Mouse (Mus musculus) midbrain, embryonic 13.5 days (tissue): ENCODE data around the gene Rrp36. TPM values are rescaled to one million over a fixed set of nuclear protein-coding genes. Genes with fewer than 3 reads are reported as not detected.
A peak's percentile ranks its signal among the peaks of the same experiment; 100 is the strongest.

Source experiments
- ATAC-seq: fragments of 200-750 bp; cut with Nextera tagmentation; 2 replicates; pipeline ENCODE4 v1.8.0; 2017; ENCODE audit warnings: mild to moderate bottlenecking, moderate TSS enrichment, moderate library complexity
- H3K27ac ChIP-seq: fragments of 300-500 bp; sonication (generic); 2 replicates; pipeline ENCODE4 v1.5.1; 2015; ENCODE audit warnings: inconsistent platforms, mild to moderate bottlenecking, moderate library complexity
- H3K27me3 ChIP-seq: fragments of 300-500 bp; sonication (generic); 2 replicates; pipeline ENCODE4 v1.6.1; 2015; ENCODE audit warnings: mild to moderate bottlenecking, inconsistent platforms
- H3K36me3 ChIP-seq: fragments of 300-500 bp; sonication (generic); 2 replicates; pipeline ENCODE4 v1.6.1; 2015; ENCODE audit warnings: mild to moderate bottlenecking, inconsistent platforms
- H3K4me1 ChIP-seq: fragments of 300-500 bp; sonication (generic); replicated peaks from 2 replicates; pipeline ENCODE4 v1.6.1; 2015; ENCODE audit warnings: inconsistent platforms
- H3K4me2 ChIP-seq: fragments of 300-500 bp; sonication (generic); replicated peaks from 2 replicates; pipeline ENCODE4 v1.6.1; 2015; ENCODE audit warnings: moderate library complexity, mild to moderate bottlenecking, inconsistent platforms
- H3K4me3 ChIP-seq: fragments of 300-500 bp; sonication (generic); replicated peaks from 2 replicates; pipeline ENCODE4 v1.5.1; 2015; ENCODE audit warnings: mild to moderate bottlenecking, inconsistent platforms
- H3K9ac ChIP-seq: fragments of 300-500 bp; sonication (generic); replicated peaks from 2 replicates; pipeline ENCODE4 v1.6.1; 2015; ENCODE audit warnings: mild to moderate bottlenecking, inconsistent platforms
- H3K9me3 ChIP-seq: fragments of 300-500 bp; sonication (generic); 2 replicates; pipeline ENCODE4 v1.6.1; 2016; ENCODE audit warnings: mild to moderate bottlenecking, inconsistent platforms
- WGBS: fragments of 180-500 bp; shearing (Covaris S2); methylation state at CpG from one replicate; pipeline ENCODE4 v1.1.7; 2015; 5-methylcytosine and 5-hydroxymethylcytosine counted together
- polyA plus RNA-seq: library from polyadenylated mRNA; unstranded; fragments of >200 nt; fragmentation: Nextera tagmentation; extraction: Ambion mirVana; gene quantifications from 2 replicates; pipeline ENCODE4 v1.2.1, GENCODE M21; 2015

Gene Rrp36
- polyA plus RNA-seq, 1 experiment from 2014 or later: 48.1 TPM

DNA sequence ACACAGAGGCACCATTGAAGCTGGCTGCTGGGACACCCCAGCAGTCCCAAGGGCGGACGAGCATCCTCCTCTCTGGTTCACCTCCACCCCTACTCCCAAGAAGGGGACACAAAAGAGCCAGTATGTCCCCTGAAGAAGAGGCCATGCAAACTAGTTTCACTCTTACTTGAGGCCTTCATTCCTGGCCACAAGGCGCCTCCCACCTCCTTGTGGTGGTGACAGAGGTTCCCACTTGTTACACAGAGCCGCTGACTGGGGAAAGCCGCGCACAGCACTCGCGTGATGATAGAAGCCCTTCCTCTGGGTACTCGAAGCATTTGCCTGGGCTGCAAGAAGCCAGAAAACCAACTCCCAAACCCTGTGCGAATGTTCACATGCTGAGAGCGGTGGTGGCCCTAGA, 51.9 kb downstream of the Rrp36 start:
- H3K27me3 ChIP-seq: no peaks in the 10 kb centered on the region
- no peaks in the 10 kb centered on the region for H3K36me3 ChIP-seq
- no peaks in the 10 kb centered on the region for H3K9me3 ChIP-seq
- no peak overlapping the region for H3K9ac ChIP-seq
- H3K4me3 ChIP-seq: no peak overlapping the region
- ATAC-seq: no peak
- H3K4me1 ChIP-seq: peaks cover 82% of the 10 kb centered on the region
- no peak overlapping the region for H3K27ac ChIP-seq
- 90% methylated on average over 11 of the region's 11 CpGs for WGBS
- H3K4me2 ChIP-seq: no peak overlapping the region

DNA sequence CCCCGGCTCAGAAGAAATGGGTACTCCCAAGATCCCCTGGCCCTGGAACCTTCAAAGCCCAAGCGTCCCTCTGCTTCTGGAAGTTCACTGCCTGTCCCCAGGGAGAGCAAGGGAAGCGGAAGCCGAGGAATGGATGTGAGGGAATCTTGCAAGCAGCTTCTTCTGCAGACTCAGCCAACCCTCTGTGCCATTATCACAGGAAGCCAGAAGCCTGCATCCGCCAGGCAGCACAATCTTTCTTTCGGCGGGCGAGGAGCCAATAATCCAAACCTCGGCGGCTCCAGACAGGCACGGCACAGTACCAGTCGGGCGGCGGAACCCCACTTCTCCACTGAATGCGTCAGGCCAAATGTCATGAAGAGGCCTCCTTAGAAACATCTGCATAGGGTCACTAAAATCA, 52.8 kb downstream of the Rrp36 start:
- H3K4me2 ChIP-seq: no peak overlapping the region
- 78% methylated on average over 15 of the region's 15 CpGs for WGBS
- H3K27me3 ChIP-seq: no peaks in the 10 kb centered on the region
- H3K27ac ChIP-seq: peak overlapping the region; percentile 59
- H3K9ac ChIP-seq: no peak overlapping the region
- no peak overlapping the region for H3K4me3 ChIP-seq
- no peaks in the 10 kb centered on the region for H3K9me3 ChIP-seq
- H3K4me1 ChIP-seq: peaks cover 78% of the 10 kb centered on the region
- H3K36me3 ChIP-seq: no peaks in the 10 kb centered on the region
- no peak for ATAC-seq

DNA sequence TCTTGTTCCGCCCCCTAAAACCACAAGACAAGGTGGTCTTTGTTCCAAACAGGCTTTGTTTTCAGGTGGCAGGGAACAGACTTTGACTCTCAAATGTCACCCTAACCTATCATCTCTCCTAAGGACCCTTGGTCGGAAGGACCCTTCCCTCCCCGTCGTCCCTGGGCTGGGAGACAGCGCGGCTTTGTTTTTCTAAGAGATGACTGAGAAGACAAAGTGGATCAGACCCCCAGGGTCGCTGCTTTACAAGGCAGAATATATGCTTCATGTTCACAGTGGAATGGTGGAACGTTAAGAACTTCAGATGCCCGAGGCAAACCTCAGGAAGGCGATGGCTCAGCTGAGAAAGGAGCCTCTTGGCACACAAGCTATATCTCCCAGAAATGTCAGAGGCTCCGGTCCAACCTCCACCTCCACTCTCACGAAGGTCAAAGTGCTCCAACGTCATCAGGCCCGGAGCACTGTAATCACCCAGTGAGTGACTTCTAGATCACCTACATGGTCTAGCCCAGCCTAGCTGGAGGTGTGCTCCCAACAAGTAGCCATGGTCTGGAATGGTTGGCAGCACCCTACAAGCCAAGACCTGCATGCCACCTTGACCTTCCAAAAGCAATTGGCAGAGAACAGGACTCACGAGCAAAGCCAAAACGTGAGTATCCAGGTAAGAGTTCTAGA, 54.3 kb downstream of the Rrp36 start:
- H3K9me3 ChIP-seq: no peaks in the 10 kb centered on the region
- peak overlapping the region; percentile 84 for H3K27ac ChIP-seq
- H3K9ac ChIP-seq: peak overlapping the region; percentile 60
- no peak for ATAC-seq
- no peak overlapping the region for H3K4me3 ChIP-seq
- H3K27me3 ChIP-seq: no peaks in the 10 kb centered on the region
- 33% methylated on average over 16 of the region's 16 CpGs for WGBS
- no peaks in the 10 kb centered on the region for H3K36me3 ChIP-seq
- H3K4me1 ChIP-seq: peaks cover 74% of the 10 kb centered on the region
- H3K4me2 ChIP-seq: peak overlapping the region; percentile 39

DNA sequence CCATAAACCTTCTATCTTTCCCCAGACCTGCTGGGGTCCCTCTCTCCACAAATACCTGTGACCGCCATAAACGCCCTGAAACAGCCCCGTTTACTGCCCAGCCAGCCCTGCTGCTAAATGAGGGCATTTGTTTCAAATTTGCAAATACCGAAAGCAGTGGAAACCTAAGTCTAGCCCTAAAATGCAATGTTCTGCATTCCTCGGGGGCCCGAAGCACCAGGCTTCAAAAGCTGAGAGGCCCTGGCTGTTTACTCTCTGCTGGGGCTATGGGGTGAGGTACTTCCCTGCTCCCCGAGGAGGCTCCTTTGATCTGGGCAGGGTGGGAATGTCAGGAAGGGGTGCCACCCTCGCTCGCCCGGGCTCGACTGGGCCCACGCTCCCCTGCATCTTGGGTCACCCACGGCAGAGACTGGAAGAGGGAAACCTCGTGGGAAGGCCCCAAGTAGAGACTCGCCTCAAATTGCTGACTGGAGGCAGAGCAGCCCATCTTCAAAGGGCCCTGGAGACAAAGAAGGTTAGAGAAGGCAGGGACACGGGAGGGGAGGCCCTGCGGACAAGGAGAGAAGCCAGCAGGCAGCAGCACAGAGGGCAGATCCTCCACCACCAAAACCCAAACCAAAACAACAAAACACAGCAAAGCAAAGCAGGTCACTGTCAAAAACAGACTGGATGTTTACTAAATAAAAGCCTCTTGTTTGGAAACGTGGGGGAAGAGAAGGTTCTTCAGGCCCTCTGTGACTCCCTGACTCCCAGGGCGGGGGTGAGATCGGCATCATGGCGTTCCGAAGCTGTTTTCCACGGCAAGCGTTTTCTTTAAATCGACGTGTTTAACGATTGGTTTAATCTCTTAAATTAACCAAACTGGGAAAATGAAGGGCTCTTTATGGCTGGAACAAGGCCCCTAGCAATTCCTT, 55.1 kb downstream of the Rrp36 start:
- H3K4me3 ChIP-seq: peak overlapping the region; percentile 2; the same call in 1 of the 2 replicates
- H3K4me1 ChIP-seq: peaks cover 69% of the 10 kb centered on the region
- WGBS: 4% methylated on average over 27 of the region's 27 CpGs
- peak overlapping the region; percentile 84 for H3K27ac ChIP-seq
- ATAC-seq: peak; percentile 53
- no peaks in the 10 kb centered on the region for H3K36me3 ChIP-seq
- peak overlapping the region; percentile 39 for H3K4me2 ChIP-seq
- H3K27me3 ChIP-seq: no peaks in the 10 kb centered on the region
- no peaks in the 10 kb centered on the region for H3K9me3 ChIP-seq
- peak overlapping the region; percentile 60 for H3K9ac ChIP-seq

DNA sequence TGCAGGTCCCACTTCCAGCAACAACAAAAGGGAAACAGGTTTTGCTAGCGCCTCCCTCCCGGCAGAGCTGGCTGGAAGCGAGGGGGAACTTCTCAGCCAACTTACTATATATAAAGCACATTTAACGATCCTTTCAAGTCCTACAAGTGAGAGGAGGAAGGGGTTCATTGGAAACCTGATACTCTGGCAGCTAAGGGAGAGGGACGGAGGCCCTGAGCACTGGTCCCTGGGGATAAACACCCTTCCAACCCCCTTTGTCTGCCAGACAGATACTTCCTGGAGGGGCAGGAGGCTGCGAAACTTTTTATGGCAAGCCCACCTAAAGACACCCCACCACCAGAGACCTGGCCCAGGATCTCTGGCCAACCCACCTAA, 55.8 kb downstream of the Rrp36 start:
- ATAC-seq: no peak
- 6% methylated on average over 6 of the region's 6 CpGs for WGBS
- H3K9ac ChIP-seq: peak overlapping the region; percentile 60
- peaks cover 69% of the 10 kb centered on the region for H3K4me1 ChIP-seq
- H3K4me3 ChIP-seq: 0 out of 2 replicates have a peak overlapping the region, but pooled peaks have one; percentile 2
- H3K27ac ChIP-seq: peak overlapping the region; percentile 84
- no peaks in the 10 kb centered on the region for H3K9me3 ChIP-seq
- H3K36me3 ChIP-seq: no peaks in the 10 kb centered on the region
- no peaks in the 10 kb centered on the region for H3K27me3 ChIP-seq
- peak overlapping the region; percentile 39 for H3K4me2 ChIP-seq

DNA sequence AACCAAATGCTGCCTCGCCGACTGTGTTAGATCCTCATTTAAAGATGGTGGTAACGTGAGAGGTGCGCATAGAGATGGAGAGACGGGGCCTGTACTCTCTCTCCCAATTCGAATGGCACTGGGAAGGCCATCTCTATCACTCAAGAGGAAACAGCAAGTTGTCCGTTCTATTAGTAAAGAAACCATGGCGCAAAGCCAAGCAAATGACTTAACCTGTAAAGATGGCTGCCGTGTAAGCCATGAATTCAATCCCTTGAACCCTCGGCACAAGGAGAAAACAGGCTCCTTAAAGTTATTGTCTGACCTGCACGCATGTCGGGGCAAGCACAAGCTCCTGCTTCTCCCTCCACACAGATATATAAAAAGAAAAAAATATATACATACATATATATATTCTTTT, 56.4 kb downstream of the Rrp36 start:
- no peak for ATAC-seq
- H3K4me2 ChIP-seq: no peak overlapping the region

More for the DNA sequence above, 56.4 kb downstream of the Rrp36 start:
- WGBS: 66% methylated on average over 12 of the region's 12 CpGs
- no peak overlapping the region for H3K27ac ChIP-seq
- no peak overlapping the region for H3K4me3 ChIP-seq
- H3K9me3 ChIP-seq: no peaks in the 10 kb centered on the region
- no peaks in the 10 kb centered on the region for H3K36me3 ChIP-seq
- peaks cover 70% of the 10 kb centered on the region for H3K4me1 ChIP-seq
- no peaks in the 10 kb centered on the region for H3K27me3 ChIP-seq
- H3K9ac ChIP-seq: no peak overlapping the region

Other genes starting within 250 kb of the Rrp36 start
- gene Crip3, start 245.4 kb downstream of the Rrp36 start, polyA plus RNA-seq: 2.1 TPM in 2 replicates
- gene Slc22a7, start 235.9 kb downstream of the Rrp36 start, polyA plus RNA-seq: not detected in 2 replicates
- gene Ttbk1, start 186.7 kb downstream of the Rrp36 start, polyA plus RNA-seq: 4.6 and 5.0 TPM in 2 replicates
- 31.6 and 32.4 TPM in 2 replicates for gene Dnph1, start 177.6 kb downstream of the Rrp36 start, polyA plus RNA-seq
- 18.7 and 20.3 TPM in 2 replicates for gene Cul9, start 128.0 kb downstream of the Rrp36 start, polyA plus RNA-seq
- 4.1 and 6.0 TPM in 2 replicates for gene Srf, start 118.2 kb downstream of the Rrp36 start, polyA plus RNA-seq
- 33.4 and 37.5 TPM in 2 replicates for gene Ptk7, start 44.8 kb downstream of the Rrp36 start, polyA plus RNA-seq
- gene Klc4, start 28.3 kb downstream of the Rrp36 start, polyA plus RNA-seq: 49.1 and 54.1 TPM in 2 replicates
- gene Mrpl2, start 28.1 kb downstream of the Rrp36 start, polyA plus RNA-seq: 75.1 and 89.5 TPM in 2 replicates
- gene Cul7, start 24.0 kb downstream of the Rrp36 start, polyA plus RNA-seq: 41.6 and 46.3 TPM in 2 replicates
- 237 and 241 TPM in 2 replicates for gene Mea1, start 4.4 kb upstream of the Rrp36 start, polyA plus RNA-seq
- 152 TPM in 2 replicates for gene Klhdc3, start 6.6 kb upstream of the Rrp36 start, polyA plus RNA-seq
- 88.6 and 94.5 TPM in 2 replicates for gene Ppp2r5d, start 30.8 kb upstream of the Rrp36 start, polyA plus RNA-seq
- gene Pex6, start 37.1 kb upstream of the Rrp36 start, polyA plus RNA-seq: 21.3 and 24.3 TPM in 2 replicates
- 0.80 and 0.81 TPM in 2 replicates for gene Gnmt, start 54.8 kb upstream of the Rrp36 start, polyA plus RNA-seq
- 55.7 and 59.8 TPM in 2 replicates for gene Cnpy3, start 77.9 kb upstream of the Rrp36 start, polyA plus RNA-seq
- gene Ptcra, start 89.4 kb upstream of the Rrp36 start, polyA plus RNA-seq: 0.24 and 0.46 TPM in 2 replicates
- gene 2310039H08Rik, start 98.3 kb upstream of the Rrp36 start, polyA plus RNA-seq: 53.4 and 54.0 TPM in 2 replicates
- gene Rpl7l1, start 108.3 kb upstream of the Rrp36 start, polyA plus RNA-seq: 119 and 125 TPM in 2 replicates
- 9.4 and 9.6 TPM in 2 replicates for gene Bicral, start 184.1 kb upstream of the Rrp36 start, polyA plus RNA-seq
- gene Tbcc, start 216.3 kb upstream of the Rrp36 start, polyA plus RNA-seq: 56.6 and 68.3 TPM in 2 replicates
- not detected in 2 replicates for gene Prph2, start 236.1 kb upstream of the Rrp36 start, polyA plus RNA-seq